Mouse (Mus musculus) hindbrain, embryonic 11.5 days (tissue): Measurements from ENCODE around the gene Ewsr1. TPM values are rescaled to one million over a fixed set of nuclear protein-coding genes. Genes with fewer than 3 reads are reported as not detected.

Source experiments
- ATAC-seq: fragments of 200-750 bp; cut with Nextera tagmentation; 2 replicates; pipeline ENCODE4 v1.8.0; 2017; ENCODE audit warnings: mild to moderate bottlenecking, moderate TSS enrichment, moderate library complexity; ENCODE audit not compliant: low FRiP score
- DNase-seq: peaks from one replicate; pipeline ENCODE4 v3.0.0-alpha.2; 2015; ENCODE audit warnings: low spot score
- H3K27ac ChIP-seq: fragments of 300-500 bp; sonication (generic); 2 replicates; pipeline ENCODE4 v1.5.1; 2014; ENCODE audit warnings: mild to moderate bottlenecking, low read depth, low read length
- H3K27me3 ChIP-seq: fragments of 300-500 bp; sonication (generic); 2 replicates; pipeline ENCODE4 v1.6.1; 2014; ENCODE audit warnings: mild to moderate bottlenecking, low read length, moderate library complexity, mixed read lengths; ENCODE audit not compliant: control insufficient read depth, insufficient read depth
- H3K36me3 ChIP-seq: fragments of 300-500 bp; sonication (generic); 2 replicates; pipeline ENCODE4 v1.6.1; 2014; ENCODE audit warnings: mild to moderate bottlenecking, low read length, moderate library complexity, mixed read lengths; ENCODE audit not compliant: control insufficient read depth, insufficient read depth
- H3K4me1 ChIP-seq: fragments of 300-500 bp; sonication (generic); replicated peaks from 2 replicates; pipeline ENCODE4 v1.6.1; 2014; ENCODE audit warnings: low read length, mixed read lengths; ENCODE audit not compliant: control insufficient read depth, insufficient read depth
- H3K4me2 ChIP-seq: fragments of 300-500 bp; sonication (generic); replicated peaks from 2 replicates; pipeline ENCODE4 v1.6.1; 2014; ENCODE audit warnings: mild to moderate bottlenecking, low read depth, low read length
- H3K4me3 ChIP-seq: fragments of 300-500 bp; sonication (generic); 2 replicates; pipeline ENCODE4 v1.5.1; 2014; ENCODE audit warnings: low read depth, low read length
- H3K9ac ChIP-seq: fragments of 300-500 bp; sonication (generic); 2 replicates; pipeline ENCODE4 v1.6.1; 2014; ENCODE audit warnings: low read depth, low read length
- H3K9me3 ChIP-seq: fragments of 300-500 bp; sonication (generic); 2 replicates; pipeline ENCODE4 v1.6.1; 2016; ENCODE audit warnings: low read length; ENCODE audit not compliant: control insufficient read depth
- WGBS: fragments of 180-500 bp; shearing (Covaris S2); extraction: QIAGEN DNeasy Blood & Tissue Kit; methylation state at CpG from one replicate; pipeline ENCODE4 v1.1.7; 2014; 5-methylcytosine and 5-hydroxymethylcytosine counted together
- polyA plus RNA-seq: library from polyadenylated mRNA; unstranded; fragments of >200 nt; fragmentation: Nextera tagmentation; extraction: Ambion mirVana; gene quantifications from 2 replicates; pipeline ENCODE4 v1.2.1, GENCODE M21; 2014

Gene Ewsr1
- polyA plus RNA-seq, 1 experiment from 2014 or later: 463 TPM

DNA sequence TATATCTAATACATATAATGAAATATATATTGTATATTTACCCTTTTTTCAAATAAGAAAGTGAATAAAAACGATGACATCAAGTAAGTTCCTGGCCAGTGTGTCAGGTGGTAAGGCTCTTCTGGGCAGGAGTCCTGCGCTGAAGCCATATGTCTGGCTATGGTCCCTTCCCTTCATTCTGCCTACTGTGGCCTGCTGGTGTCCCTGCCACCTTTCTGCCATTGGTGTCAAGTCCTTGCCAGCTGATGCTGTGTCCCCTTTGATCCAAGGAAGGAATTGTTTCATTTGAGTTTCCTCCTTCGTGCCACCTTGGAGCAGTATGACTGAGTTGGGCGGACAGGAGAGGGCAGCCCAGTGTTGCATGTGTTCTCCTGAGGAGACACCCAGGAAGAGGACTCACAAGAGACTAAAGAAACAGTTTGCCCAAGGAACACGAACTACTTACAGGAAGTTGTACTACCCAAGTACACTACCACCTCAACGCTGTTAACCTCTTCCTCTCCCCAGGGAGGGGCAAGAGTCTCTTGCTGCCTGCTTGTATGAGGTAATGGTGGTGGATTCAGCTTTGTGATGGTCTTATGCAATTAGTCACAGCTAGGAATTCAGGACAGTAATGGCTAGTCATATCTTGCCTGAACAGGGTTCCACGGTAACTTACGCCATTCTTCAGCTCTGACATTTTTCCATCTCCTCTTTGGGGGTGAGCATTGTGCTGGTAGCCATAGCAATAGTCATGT lies 56.3 kb downstream of the Ewsr1 start:
- WGBS: 91% methylated on average over 8 of the region's 8 CpGs
- no peak for ATAC-seq
- Histone ChIP-seq H3K9me3 (no peaks in the 10 kb centered on the region), H3K27ac (no peak overlapping the region), H3K4me2 (no peak overlapping the region), H3K27me3 (no peaks in the 10 kb centered on the region), H3K4me3 (no peak overlapping the region), H3K36me3 (0 out of 2 replicates have a peak, but pooled peaks cover 7% of the 10 kb centered on the region), H3K4me1 (no peaks in the 10 kb centered on the region), H3K9ac (no peak overlapping the region)
- no peak for DNase-seq

DNA sequence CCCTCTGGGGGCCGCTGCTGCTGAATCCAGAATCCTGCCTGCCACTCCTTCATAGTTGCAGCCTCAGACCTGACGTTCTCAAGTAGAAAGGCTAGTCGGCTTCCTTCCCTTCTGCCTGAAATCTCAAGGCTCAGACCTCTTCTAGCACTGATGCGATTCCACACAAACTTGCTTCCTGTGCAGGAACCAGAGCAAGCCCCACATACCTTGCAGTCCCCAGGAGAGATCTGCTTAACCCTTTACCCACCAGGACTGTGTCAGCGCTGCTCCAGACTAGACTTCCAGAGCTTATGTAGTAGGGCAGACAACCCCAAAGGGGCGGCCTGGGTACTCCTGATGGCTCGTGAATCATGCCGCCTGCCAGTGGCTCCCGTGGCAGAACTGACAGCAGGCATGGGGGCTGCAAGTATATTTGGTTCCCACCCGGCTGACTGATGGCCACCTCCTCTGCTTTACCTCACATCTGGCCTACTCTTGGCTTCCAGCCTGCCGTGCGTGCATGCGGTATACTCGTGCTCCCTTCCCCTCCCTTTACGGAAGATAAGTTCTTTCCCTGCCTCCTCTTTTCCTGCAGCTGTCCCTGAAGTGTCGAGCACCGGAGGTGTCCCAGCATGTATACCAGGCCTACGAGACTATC lies 57.8 kb downstream of the Ewsr1 start:
- DNase-seq: no peak
- 81% methylated on average over 18 of the region's 18 CpGs for WGBS
- Histone ChIP-seq H3K27me3 (no peaks in the 10 kb centered on the region), H3K4me2 (no peak overlapping the region), H3K9me3 (no peaks in the 10 kb centered on the region), H3K36me3 (0 out of 2 replicates have a peak, but pooled peaks cover 7% of the 10 kb centered on the region), H3K9ac (no peak overlapping the region), H3K27ac (no peak overlapping the region), H3K4me1 (no peaks in the 10 kb centered on the region), H3K4me3 (no peak overlapping the region)
- no peak for ATAC-seq

DNA sequence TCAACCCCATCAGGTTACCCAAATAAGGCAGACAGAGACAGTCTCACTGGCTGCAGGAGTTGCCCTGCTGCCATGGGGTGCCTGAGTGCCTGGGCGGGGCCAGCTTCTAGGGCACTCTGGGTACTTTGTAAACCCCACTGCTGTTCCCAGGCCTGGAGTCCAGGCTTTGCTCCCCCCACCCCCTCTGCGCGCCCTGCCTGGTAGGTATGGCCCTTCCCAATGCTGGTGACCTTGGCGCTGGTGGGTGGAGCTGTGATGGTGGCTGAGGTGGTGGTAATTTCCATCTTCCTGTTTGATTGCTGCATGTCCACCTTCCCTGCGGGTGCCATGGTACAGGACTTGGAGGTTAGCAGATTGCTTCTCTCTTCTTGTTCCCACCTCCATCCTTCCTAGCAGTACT lies 58.5 kb downstream of the Ewsr1 start:
- 0 out of 2 replicates have a peak, but pooled peaks cover 7% of the 10 kb centered on the region for H3K36me3 ChIP-seq
- no peaks in the 10 kb centered on the region for H3K9me3 ChIP-seq
- H3K9ac ChIP-seq: no peak overlapping the region
- ATAC-seq: no peak
- no peak overlapping the region for H3K4me3 ChIP-seq
- DNase-seq: no peak
- WGBS: 92% methylated on average over 4 of the region's 5 CpGs
- H3K4me2 ChIP-seq: no peak overlapping the region
- H3K4me1 ChIP-seq: no peaks in the 10 kb centered on the region
- H3K27ac ChIP-seq: no peak overlapping the region
- H3K27me3 ChIP-seq: no peaks in the 10 kb centered on the region

DNA sequence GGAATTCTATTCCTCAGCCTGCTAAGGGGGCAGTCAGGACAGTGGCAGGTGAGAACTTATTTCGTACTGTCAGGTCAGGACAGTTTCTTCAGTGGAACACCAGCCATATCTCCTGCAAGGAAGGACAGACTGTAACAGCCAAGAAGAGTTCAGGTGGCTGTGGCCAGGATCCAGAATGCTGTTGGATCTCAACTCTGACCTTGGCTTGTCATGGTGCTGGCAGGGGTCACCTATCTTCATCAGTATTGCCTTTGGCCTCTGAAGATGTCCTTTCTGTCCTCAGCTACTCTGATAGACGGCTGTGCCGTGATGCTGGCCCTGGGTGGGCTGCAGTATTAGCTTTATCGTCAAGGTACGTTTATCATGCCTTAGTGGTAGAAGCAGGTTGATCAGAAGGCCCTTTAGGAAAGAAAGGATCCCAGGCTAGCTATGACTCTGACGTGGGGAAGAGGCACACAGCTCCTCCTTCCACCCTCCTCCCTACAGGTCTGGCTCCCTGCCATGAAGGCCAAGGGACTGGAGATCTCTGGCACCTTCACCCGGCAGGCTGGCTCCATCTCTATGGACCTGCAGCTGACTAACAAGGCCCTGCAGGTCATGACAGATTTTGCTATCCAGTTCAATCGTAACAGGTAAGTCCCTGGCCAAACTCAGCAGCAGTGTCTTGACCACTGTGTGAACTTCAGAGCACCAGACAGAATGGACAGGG lies 61.8 kb downstream of the Ewsr1 start:
- H3K27ac ChIP-seq: no peak overlapping the region
- no peak overlapping the region for H3K4me3 ChIP-seq
- no peaks in the 10 kb centered on the region for H3K27me3 ChIP-seq
- ATAC-seq (no peak), DNase-seq (no peak)
- H3K4me2 ChIP-seq: no peak overlapping the region
- no peaks in the 10 kb centered on the region for H3K9me3 ChIP-seq
- H3K36me3 ChIP-seq: peaks cover 15% of the 10 kb centered on the region; the same call in 1 of the 2 replicates
- no peaks in the 10 kb centered on the region for H3K4me1 ChIP-seq
- H3K9ac ChIP-seq: no peak overlapping the region
- 96% methylated on average over 8 of the region's 8 CpGs for WGBS

DNA sequence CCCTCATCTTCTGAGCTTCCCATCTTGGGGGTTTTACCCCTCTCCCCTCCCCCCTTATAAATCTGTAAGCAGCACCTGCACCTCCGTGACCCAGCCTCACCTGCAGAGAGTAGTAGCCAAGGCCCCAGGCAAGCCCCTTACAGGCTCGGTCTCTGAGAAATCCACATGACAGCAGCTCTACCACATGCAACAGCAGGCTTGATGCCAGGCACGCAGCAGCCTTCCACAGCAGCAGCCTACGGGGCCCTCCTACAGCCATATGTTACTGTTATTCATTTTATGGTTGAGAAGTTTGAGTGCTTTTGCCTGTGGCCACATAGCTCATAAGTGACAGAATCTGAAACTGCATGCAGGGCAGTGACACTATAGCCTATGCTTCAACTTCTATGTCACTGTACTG lies 63.6 kb downstream of the Ewsr1 start:
- H3K36me3 ChIP-seq: peaks cover 15% of the 10 kb centered on the region; the same call in 1 of the 2 replicates
- H3K4me2 ChIP-seq: no peak overlapping the region
- no peak overlapping the region for H3K27ac ChIP-seq
- H3K27me3 ChIP-seq: no peaks in the 10 kb centered on the region
- 95% methylated on average over 4 of the region's 4 CpGs for WGBS
- H3K9ac ChIP-seq: no peak overlapping the region
- H3K4me1 ChIP-seq: no peaks in the 10 kb centered on the region
- no peak overlapping the region for H3K4me3 ChIP-seq
- ATAC-seq (no peak), DNase-seq (no peak)
- H3K9me3 ChIP-seq: no peaks in the 10 kb centered on the region

DNA sequence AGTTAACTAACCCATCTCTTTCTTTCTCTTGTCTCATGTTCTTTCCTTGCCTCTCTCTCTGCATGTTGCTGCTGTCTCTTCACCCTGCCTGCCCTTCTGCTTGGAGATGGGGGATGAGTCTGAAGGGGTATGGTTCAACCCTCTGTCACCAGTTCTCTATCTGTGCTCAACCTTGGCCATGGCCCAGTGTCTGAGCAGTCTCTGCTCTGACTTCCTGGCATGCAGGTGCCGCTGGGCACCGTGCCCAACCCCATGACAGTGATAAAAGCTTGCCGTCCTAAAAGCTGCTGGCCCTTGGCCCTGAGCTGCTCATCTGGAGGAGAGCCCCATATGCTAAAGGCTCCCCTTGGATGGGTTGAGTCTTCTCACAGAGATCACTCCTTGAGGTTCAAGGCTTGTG lies 65.9 kb downstream of the Ewsr1 start:
- Histone ChIP-seq H3K4me2 (no peak overlapping the region), H3K4me3 (no peak overlapping the region), H3K27me3 (no peaks in the 10 kb centered on the region), H3K27ac (no peak overlapping the region), H3K9me3 (no peaks in the 10 kb centered on the region), H3K36me3 (peaks cover 15% of the 10 kb centered on the region; the same call in 1 of the 2 replicates), H3K4me1 (no peaks in the 10 kb centered on the region), H3K9ac (no peak overlapping the region)
- WGBS: 98% methylated on average over 3 of the region's 3 CpGs
- DNase-seq (no peak), ATAC-seq (no peak)

DNA sequence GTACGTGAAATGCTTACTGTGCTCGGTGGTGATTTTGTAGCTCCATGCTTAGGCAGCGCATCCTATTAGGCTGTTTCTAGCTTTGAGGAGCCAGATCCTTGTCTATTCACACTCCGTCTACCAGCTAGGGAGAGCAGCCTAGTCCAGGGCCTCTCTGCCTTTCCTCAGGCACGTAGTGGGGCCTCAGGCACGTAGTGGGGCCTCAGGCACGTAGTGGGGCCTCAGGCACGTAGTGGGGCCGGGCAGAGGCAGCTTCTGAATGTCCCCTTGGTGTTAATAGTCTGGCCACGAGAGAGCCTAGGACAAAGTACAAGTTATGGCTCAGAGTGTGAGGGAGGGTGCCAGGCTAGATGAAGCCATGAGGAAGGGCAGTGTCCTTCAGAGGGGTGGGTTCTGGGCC lies 66.4 kb downstream of the Ewsr1 start:
- Histone ChIP-seq H3K27ac (no peak overlapping the region), H3K4me1 (no peaks in the 10 kb centered on the region), H3K36me3 (peaks cover 15% of the 10 kb centered on the region; the same call in 1 of the 2 replicates), H3K9ac (no peak overlapping the region), H3K4me2 (no peak overlapping the region), H3K27me3 (no peaks in the 10 kb centered on the region), H3K4me3 (no peak overlapping the region), H3K9me3 (no peaks in the 10 kb centered on the region)
- 93% methylated on average over 10 of the region's 10 CpGs for WGBS
- no peak for ATAC-seq
- no peak for DNase-seq

DNA sequence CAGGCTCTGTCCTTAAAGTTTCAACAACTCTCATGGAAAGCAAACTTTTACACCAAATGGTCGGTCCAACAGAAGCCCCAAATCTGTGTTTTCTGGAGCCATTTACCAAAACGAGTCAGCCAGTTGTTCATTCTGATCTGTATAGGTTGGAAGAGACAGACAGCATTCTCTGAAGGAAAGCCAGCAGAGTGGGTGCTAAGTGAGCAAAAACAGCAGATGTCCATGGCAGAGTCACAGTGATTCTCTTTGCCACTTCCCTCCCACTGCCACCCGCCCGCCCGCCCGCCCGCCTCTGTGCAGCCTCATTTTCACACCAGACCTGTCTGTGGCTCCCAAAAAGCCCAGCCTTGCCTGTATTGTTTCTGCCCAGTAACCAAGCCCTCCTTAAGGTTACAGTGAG lies 70.8 kb downstream of the Ewsr1 start:
- Histone ChIP-seq H3K27me3 (no peaks in the 10 kb centered on the region), H3K27ac (no peak overlapping the region), H3K4me3 (no peak overlapping the region), H3K9me3 (no peaks in the 10 kb centered on the region), H3K36me3 (peaks cover 10% of the 10 kb centered on the region; the same call in 1 of the 2 replicates), H3K9ac (no peak overlapping the region), H3K4me2 (no peak overlapping the region), H3K4me1 (no peaks in the 10 kb centered on the region)
- ATAC-seq (no peak), DNase-seq (no peak)
- 96% methylated on average over 7 of the region's 7 CpGs for WGBS
